ENCODE assay signal across 10 mouse cellular contexts in the genomic region with DNA sequence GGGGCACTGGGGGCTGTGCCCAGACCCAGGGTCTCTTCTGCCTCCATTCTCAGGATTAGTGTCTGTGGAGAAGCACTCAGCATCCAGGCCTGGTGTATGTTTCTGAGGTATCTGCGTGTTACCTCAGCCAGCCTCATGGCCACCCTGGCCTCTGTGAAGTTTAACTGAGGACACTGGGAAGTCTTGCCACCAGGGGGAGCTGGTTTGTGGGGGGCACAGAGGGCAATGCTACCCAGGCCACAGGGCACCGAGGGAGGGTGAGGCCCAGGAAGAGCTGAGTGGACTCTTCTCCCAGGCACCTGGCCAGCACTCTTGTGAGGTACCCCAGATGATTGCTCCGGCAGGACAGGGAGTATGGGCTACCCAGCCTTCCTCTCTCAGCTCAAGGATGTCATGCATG. TPM values are rescaled to one million over a fixed set of nuclear protein-coding genes. Genes with fewer than 3 reads are reported as not detected.
DNase-seq lines count a peak whose midpoint lies in the region; ATAC-seq and TF ChIP-seq lines count a peak whose summit lies in the region.
"Had no signal": no experiment of that assay in that cellular context is flagged by ENCODE, and none has a peak within 500 bp of the region (broad histone marks: within the 10 kb centered on the region; RNA-seq: fewer than 3 reads in every experiment).

No protein-coding gene starts in this region.

- H3K27ac ChIP-seq in neural tube, embryonic 15.5 days (replicated peaks) = no peak overlapping the region
- H3K27ac ChIP-seq in liver, embryonic 14.5 days = no peak overlapping the region
- H3K27ac ChIP-seq: embryonic facial prominence, embryonic 12.5 days had no signal

- peak; percentile 55 to 62 for DNase-seq in cerebellum, postnatal 10 days
- peak; percentile 20 for DNase-seq in neural tube, embryonic 10.5 days (ENCODE audit: extremely low spot score, low spot score)
- DNase-seq in liver, embryonic 14.5 days (ENCODE audit: low read depth in 3 of 3, low spot score in 3 of 3) = no peak
- peak; percentile 64 for DNase-seq in testis, postnatal 10 days (ENCODE audit: low spot score)
- DNase-seq in right cerebral cortex, postnatal 14 days = no peak
- DNase-seq in right cerebral cortex, adult 18-20 months = no peak

- TF ChIP-seq EP300 in liver, embryonic 14.5 days (IDR thresholded peaks at IDR 0.05; ENCODE audit: low read depth) = no peak

- no peaks in the 10 kb centered on the region for H3K27me3 ChIP-seq in neural tube, embryonic 15.5 days (replicated peaks)
- no peaks in the 10 kb centered on the region for H3K27me3 ChIP-seq in liver, embryonic 14.5 days (ENCODE audit: control insufficient read depth, insufficient read depth, low read length)
- H3K27me3 ChIP-seq: embryonic facial prominence, embryonic 12.5 days had no signal

- WGBS in neural tube, embryonic 15.5 days = 72% methylated on average over 3 of the region's 3 CpGs
- 54% methylated on average over 3 of the region's 3 CpGs for WGBS in liver, embryonic 14.5 days (ENCODE audit: insufficient replicate concordance)

- peaks cover 34% of the 10 kb centered on the region for H3K4me1 ChIP-seq in neural tube, embryonic 15.5 days
- H3K4me1 ChIP-seq in liver, embryonic 14.5 days (replicated peaks; ENCODE audit: control insufficient read depth in 2 of 2, insufficient read depth in 2 of 2, low read length in 1 of 2) = peaks cover 0 to 6% of the 10 kb centered on the region in 2 experiments; a peak in 2 of 4 replicates

- no peak for ATAC-seq in cerebellum, adult (ENCODE audit: insufficient number of reproducible peaks, low FRiP score, low TSS enrichment)
- no peak for ATAC-seq in neural tube, embryonic 15.5 days (ENCODE audit: low FRiP score)
- no peak for ATAC-seq in liver, embryonic 14.5 days (ENCODE audit: insufficient read depth)

- no peaks in the 10 kb centered on the region for H3K9me3 ChIP-seq in neural tube, embryonic 15.5 days (replicated peaks)
- no peaks in the 10 kb centered on the region for H3K9me3 ChIP-seq in liver, embryonic 14.5 days (ENCODE audit: control insufficient read depth, low read length)
- H3K9me3 ChIP-seq: embryonic facial prominence, embryonic 12.5 days had no signal

- no peak overlapping the region for H3K9ac ChIP-seq in neural tube, embryonic 15.5 days (replicated peaks)
- H3K9ac ChIP-seq in liver, embryonic 14.5 days (replicated peaks) = no peak overlapping the region
- H3K9ac ChIP-seq: embryonic facial prominence, embryonic 12.5 days had no signal

- no peaks in the 10 kb centered on the region for H3K36me3 ChIP-seq in neural tube, embryonic 15.5 days
- no peaks in the 10 kb centered on the region for H3K36me3 ChIP-seq in liver, embryonic 14.5 days (replicated peaks; ENCODE audit: control insufficient read depth, insufficient read depth, low read depth)
- H3K36me3 ChIP-seq: embryonic facial prominence, embryonic 12.5 days had no signal

- H3K4me3 ChIP-seq in neural tube, embryonic 15.5 days (replicated peaks) = no peak overlapping the region
- no peak overlapping the region for H3K4me3 ChIP-seq in liver, embryonic 14.5 days (ENCODE audit: insufficient read depth in 1 of 2, low read depth in 2 of 2, low read length in 2 of 2)
- H3K4me3 ChIP-seq: embryonic facial prominence, embryonic 12.5 days; myocyte had no signal

- TF ChIP-seq CTCF in liver, embryonic 14.5 days (IDR thresholded peaks at IDR 0.05; ENCODE audit: low read depth) = peak; percentile 83

- no peak overlapping the region for H3K4me2 ChIP-seq in neural tube, embryonic 15.5 days
- no peak overlapping the region for H3K4me2 ChIP-seq in liver, embryonic 14.5 days (ENCODE audit: low read depth)
- H3K4me2 ChIP-seq: embryonic facial prominence, embryonic 12.5 days had no signal

RNA-seq across cellular contexts. Expression of gene Selenon, which starts 31.5 kb away (rescaled TPM):
- 8.4 and 19.4 TPM in 2 replicates for polyA plus RNA-seq in neural tube, embryonic 15.5 days (2015; fragmentation: Nextera tagmentation; extraction: Ambion mirVana)
- 3.6 and 4.6 TPM in 2 replicates for polyA plus RNA-seq in liver, embryonic 14.5 days (2012; rRNA removed)
- polyA plus RNA-seq in liver, embryonic 14.5 days (2014; fragmentation: Nextera tagmentation; extraction: Ambion mirVana) = 1.9 and 3.4 TPM in 2 replicates

RNA-seq across cellular contexts. Expression of gene Mtfr1l, which starts 48.3 kb away (rescaled TPM):
- polyA plus RNA-seq in neural tube, embryonic 15.5 days (2015; fragmentation: Nextera tagmentation; extraction: Ambion mirVana) = 166 and 177 TPM in 2 replicates
- 27.0 and 28.4 TPM in 2 replicates for polyA plus RNA-seq in liver, embryonic 14.5 days (2012; rRNA removed)
- 41.6 and 48.5 TPM in 2 replicates for polyA plus RNA-seq in liver, embryonic 14.5 days (2014; fragmentation: Nextera tagmentation; extraction: Ambion mirVana)

Comparison
In these comparisons a context has a peak if more than half of its experiments do, and no peak if none do; other contexts are left out.
1. DNase-seq: peak in cerebellum, postnatal 10 days (2 of 2), neural tube, embryonic 10.5 days (single experiment) and testis, postnatal 10 days (single experiment); none in liver, embryonic 14.5 days (0 of 3), right cerebral cortex, postnatal 14 days (single experiment) and right cerebral cortex, adult 18-20 months (single experiment).